In the genomic region with DNA sequence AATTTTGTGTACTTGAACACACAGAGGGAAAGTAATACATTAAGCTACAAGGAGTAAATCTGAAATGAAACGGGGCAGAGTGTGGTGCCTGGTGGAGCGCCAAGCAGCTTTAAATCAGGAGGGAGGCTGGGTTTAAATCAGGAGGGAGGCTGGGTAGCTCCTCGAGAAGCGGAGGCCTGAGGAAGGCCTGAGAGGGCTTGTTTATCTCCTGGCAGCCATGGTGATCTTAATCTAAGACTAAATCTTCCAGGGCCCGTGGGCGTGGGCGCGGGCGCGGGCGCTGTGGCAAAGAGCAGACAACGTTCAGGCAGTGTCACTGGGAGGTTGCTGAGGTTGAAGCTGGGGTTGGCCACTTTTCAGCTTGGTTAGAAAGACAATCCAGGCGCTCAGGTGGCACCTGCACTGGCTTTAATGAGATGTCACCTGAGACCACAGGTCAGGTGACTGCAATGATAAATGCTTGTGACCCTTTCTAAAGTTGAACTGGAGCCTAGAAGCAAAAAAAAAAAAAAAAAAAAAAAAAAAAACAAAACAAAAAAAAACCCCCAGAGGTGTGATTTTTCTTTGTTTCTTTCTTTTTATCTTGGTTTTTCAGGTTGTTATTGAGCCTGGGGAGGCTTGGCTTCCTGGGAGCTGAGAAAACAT, we compare ENCODE assay signal across 9 mouse cellular contexts. TPM values are rescaled to one million over a fixed set of nuclear protein-coding genes. Genes with fewer than 3 reads are reported as not detected.
A peak's percentile ranks its signal among the peaks of the same experiment; 100 is the strongest.
DNase-seq lines count a peak whose midpoint lies in the region; ATAC-seq and TF ChIP-seq lines count a peak whose summit lies in the region.
"Had no signal": no experiment of that assay in that cellular context is flagged by ENCODE, and none has a peak within 500 bp of the region (broad histone marks: within the 10 kb centered on the region; RNA-seq: fewer than 3 reads in every experiment).

No protein-coding gene starts in this region.

- no peaks in the 10 kb centered on the region for H3K36me3 ChIP-seq in kidney, postnatal 0 days (ENCODE audit: insufficient read depth, low read length)
- no peaks in the 10 kb centered on the region for H3K36me3 ChIP-seq in G1E (replicated peaks)
- no peaks in the 10 kb centered on the region for H3K36me3 ChIP-seq in neural tube, embryonic 15.5 days

- H3K9me3 ChIP-seq in kidney, postnatal 0 days (replicated peaks; ENCODE audit: low read length): no peaks in the 10 kb centered on the region
- H3K9me3 ChIP-seq in G1E (replicated peaks): no peaks in the 10 kb centered on the region
- H3K9me3 ChIP-seq in neural tube, embryonic 15.5 days (replicated peaks): no peaks in the 10 kb centered on the region

- H3K4me1 ChIP-seq in kidney, postnatal 0 days (replicated peaks; ENCODE audit: insufficient read depth, low read length): 0 out of 2 replicates have a peak, but pooled peaks cover 5% of the 10 kb centered on the region
- H3K4me1 ChIP-seq in G1E (ENCODE audit: insufficient read depth, low read depth, low read length): peaks cover 15% of the 10 kb centered on the region
- H3K4me1 ChIP-seq in neural tube, embryonic 15.5 days: peaks cover 7% of the 10 kb centered on the region; the same call in 1 of the 2 replicates

- ATAC-seq in kidney, postnatal 0 days (replicated peaks; ENCODE audit: low FRiP score, low read depth): peak; percentile 78
- peak; percentile 72 for ATAC-seq in G1E (ENCODE audit: extremely low read depth, insufficient number of reproducible peaks, low FRiP score, poor library complexity, severe bottlenecking)
- peak; percentile 43; the same call in 1 of the 2 replicates for ATAC-seq in granulocyte monocyte progenitor cell, adult 5-6 weeks (replicated peaks; ENCODE audit: poor library complexity, severe bottlenecking)
- peak; percentile 33; the same call in 1 of the 2 replicates for ATAC-seq in neural tube, embryonic 15.5 days (ENCODE audit: low FRiP score)

- DNase-seq in kidney, postnatal 0 days (ENCODE audit: low spot score): peak; percentile 80
- no peak for DNase-seq in kidney, postnatal 25 days
- no peak for DNase-seq in G1E (ENCODE audit: low spot score)
- DNase-seq in B cell, adult 2 months: no peak
- DNase-seq in embryo, embryonic 10.5 days (ENCODE audit: low spot score): no peak
- DNase-seq in gastrocnemius, adult 8-10 months (ENCODE audit: low spot score in 2 of 2): no peak
- DNase-seq: gastrocnemius, adult 2 months had no signal

- WGBS in kidney, postnatal 0 days: 24% methylated on average over 13 of the region's 13 CpGs
- 52% methylated on average over 13 of the region's 13 CpGs for WGBS in neural tube, embryonic 15.5 days

- H3K27me3 ChIP-seq in kidney, postnatal 0 days (ENCODE audit: insufficient read depth, low read length): no peaks in the 10 kb centered on the region
- peaks cover 44% of the 10 kb centered on the region for H3K27me3 ChIP-seq in G1E (ENCODE audit: insufficient read depth, low read length)
- H3K27me3 ChIP-seq in neural tube, embryonic 15.5 days (replicated peaks): no peaks in the 10 kb centered on the region

- H3K4me2 ChIP-seq in kidney, postnatal 0 days (ENCODE audit: low read length): peak overlapping the region; percentile 21; the same call in 1 of the 2 replicates
- no peak overlapping the region; the same call in 1 of the 2 replicates for H3K4me2 ChIP-seq in neural tube, embryonic 15.5 days

- H3K4me3 ChIP-seq in kidney, postnatal 0 days (replicated peaks; ENCODE audit: low read depth, low read length): no peak overlapping the region
- peak overlapping the region; percentile 41; the same call in 1 of the 2 replicates for H3K4me3 ChIP-seq in G1E (ENCODE audit: low read depth, low read length)
- no peak overlapping the region for H3K4me3 ChIP-seq in neural tube, embryonic 15.5 days (replicated peaks)
- H3K4me3 ChIP-seq: gastrocnemius, adult 2 months had no signal

- TF ChIP-seq CTCF in kidney, postnatal 0 days (IDR thresholded peaks at IDR 0.05; ENCODE audit: low read depth): no peak
- TF ChIP-seq CTCF in G1E (IDR thresholded peaks at IDR 0.05; ENCODE audit: low read depth, low read length): no peak

- H3K27ac ChIP-seq in kidney, postnatal 0 days: peak overlapping the region; percentile 57
- peak overlapping the region; percentile 46; the same call in 1 of the 2 replicates for H3K27ac ChIP-seq in neural tube, embryonic 15.5 days (replicated peaks)
- H3K27ac ChIP-seq: gastrocnemius, adult 2 months had no signal

- H3K9ac ChIP-seq in kidney, postnatal 0 days (ENCODE audit: low read depth, low read length): 0 out of 2 replicates have a peak overlapping the region, but pooled peaks have one; percentile 9
- no peak overlapping the region for H3K9ac ChIP-seq in neural tube, embryonic 15.5 days (replicated peaks)

RNA-seq across cellular contexts. Expression of a gene that starts 22.2 kb away (rescaled TPM):
- 2.1 and 2.6 TPM in 2 replicates for polyA plus RNA-seq in kidney, postnatal 0 days (2015; fragmentation: Nextera tagmentation; extraction: Ambion mirVana)
- total RNA-seq in G1E (2014; fragmentation: Nextera tagmentation) (not detected in 2 replicates), G1E (2017) (under 0.01 and 0.11 TPM in 2 replicates)
- polyA plus RNA-seq in G1E (2012): 0.13 and 0.24 TPM in 2 replicates
- 3.0 and 3.1 TPM in 2 replicates for total RNA-seq in granulocyte monocyte progenitor cell, adult 5-6 weeks (2014; fragmentation: Nextera tagmentation)
- 2.6 and 2.9 TPM in 2 replicates for total RNA-seq in granulocyte monocyte progenitor cell, adult 5-6 weeks (2017)
- polyA plus RNA-seq in neural tube, embryonic 15.5 days (2015; fragmentation: Nextera tagmentation; extraction: Ambion mirVana): 22.4 and 25.8 TPM in 2 replicates
- total RNA-seq in gastrocnemius, adult 8-10 months (2022): under 1 TPM; 0.58 to 0.92 (median 0.79) TPM

RNA-seq across cellular contexts. Expression of a gene that starts 38.8 kb away (rescaled TPM):
- polyA plus RNA-seq in kidney, postnatal 0 days (2015; fragmentation: Nextera tagmentation; extraction: Ambion mirVana): 2.0 and 2.7 TPM in 2 replicates
- total RNA-seq in G1E (2014; fragmentation: Nextera tagmentation) (not detected in 2 replicates), G1E (2017) (not detected in 2 replicates)
- not detected in 2 replicates for polyA plus RNA-seq in G1E (2012)
- not detected in 2 replicates for total RNA-seq in granulocyte monocyte progenitor cell, adult 5-6 weeks (2014; fragmentation: Nextera tagmentation)
- 0.15 and 0.26 TPM in 2 replicates for total RNA-seq in granulocyte monocyte progenitor cell, adult 5-6 weeks (2017)
- polyA plus RNA-seq in neural tube, embryonic 15.5 days (2015; fragmentation: Nextera tagmentation; extraction: Ambion mirVana): 1.3 and 1.9 TPM in 2 replicates
- under 1 TPM in 3 of 4 experiments, not detected in 1; 0.12 to 0.29 (median 0.13) TPM for total RNA-seq in gastrocnemius, adult 8-10 months (2022)
